10 mouse cellular contexts compared by ENCODE assay signal in the genomic region with DNA sequence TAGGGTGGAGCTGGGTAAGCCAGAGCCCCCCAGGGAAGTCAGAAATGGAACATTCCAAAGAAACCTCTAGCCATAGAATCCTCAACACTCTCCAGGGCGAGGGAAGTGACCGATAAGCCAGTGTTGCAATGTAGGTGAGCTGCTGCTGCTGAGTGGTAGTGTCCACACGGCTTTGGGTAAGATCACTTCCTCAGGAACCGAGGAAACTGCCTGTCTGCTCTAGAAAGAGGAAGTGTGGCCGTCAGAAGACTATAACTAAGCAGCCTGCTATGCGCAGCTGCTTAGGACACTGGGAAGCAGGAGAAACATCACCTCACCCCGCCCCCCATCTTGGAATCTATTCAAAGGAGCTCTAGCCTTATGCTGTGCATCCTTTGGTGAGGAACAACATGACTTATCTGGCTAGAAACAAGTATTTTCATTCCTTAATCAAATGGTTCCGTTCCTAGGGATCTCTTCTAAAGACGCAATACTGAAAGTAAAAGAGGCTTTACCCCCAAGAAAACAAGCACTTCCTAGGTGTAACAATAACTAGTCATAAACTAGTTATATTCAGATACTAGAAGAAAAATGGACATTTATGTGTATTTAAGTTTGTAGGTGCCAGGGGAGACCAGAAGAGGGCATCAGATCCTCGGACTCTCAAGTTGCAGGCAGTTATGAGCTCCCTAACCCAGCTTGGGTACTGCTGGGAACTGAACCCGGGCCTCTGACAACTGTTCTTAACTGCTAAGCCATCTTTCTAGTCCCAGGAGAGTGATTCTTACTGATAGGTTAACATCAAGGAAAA. TPM values are rescaled to one million over a fixed set of nuclear protein-coding genes. Genes with fewer than 3 reads are reported as not detected.
DNase-seq lines count a peak whose midpoint lies in the region; ATAC-seq and TF ChIP-seq lines count a peak whose summit lies in the region.
"Had no signal": no experiment of that assay in that cellular context is flagged by ENCODE, and none has a peak within 500 bp of the region (broad histone marks: within the 10 kb centered on the region; RNA-seq: fewer than 3 reads in every experiment).

No protein-coding gene starts in this region.

- 0 out of 2 replicates have a peak, but pooled peaks have one; percentile 7 for TF ChIP-seq CTCF in kidney, postnatal 0 days (IDR thresholded peaks at IDR 0.05; ENCODE audit: low read depth)
- TF ChIP-seq CTCF in bone marrow, adult 2 months (IDR thresholded peaks at IDR 0.05; ENCODE audit: control insufficient read depth, insufficient read depth, low read length), result 0 out of 2 replicates have a peak, but pooled peaks have one; percentile 4

- ATAC-seq in kidney, postnatal 0 days (replicated peaks; ENCODE audit: low FRiP score, low read depth), result no peak
- ATAC-seq in liver, embryonic 11.5 days (replicated peaks; ENCODE audit: low FRiP score), result peak; percentile 47; the same call in 1 of the 2 replicates
- no peak for ATAC-seq in midbrain, embryonic 15.5 days (replicated peaks)

- 0 out of 2 replicates have a peak, but pooled peaks cover 2% of the 10 kb centered on the region for H3K4me1 ChIP-seq in kidney, postnatal 0 days (replicated peaks; ENCODE audit: insufficient read depth, low read length)
- peaks cover 8% of the 10 kb centered on the region; the same call in 1 of the 2 replicates for H3K4me1 ChIP-seq in bone marrow, adult 2 months (ENCODE audit: control insufficient read depth, insufficient read depth, low read length)
- no peaks in the 10 kb centered on the region; the same call in 1 of the 2 replicates for H3K4me1 ChIP-seq in liver, embryonic 11.5 days (replicated peaks; ENCODE audit: control insufficient read depth, insufficient read depth, low read length)
- no peaks in the 10 kb centered on the region for H3K4me1 ChIP-seq in midbrain, embryonic 15.5 days
- peaks cover 15% of the 10 kb centered on the region for H3K4me1 ChIP-seq in hindbrain, embryonic 10.5 days (replicated peaks)
- H3K4me1 ChIP-seq: stomach, embryonic 15.5 days had no signal

- no peak overlapping the region for H3K4me3 ChIP-seq in kidney, postnatal 0 days (replicated peaks; ENCODE audit: low read depth, low read length)
- peak overlapping the region; percentile 58 for H3K4me3 ChIP-seq in bone marrow, adult 2 months (replicated peaks; ENCODE audit: control insufficient read depth, low read depth, low read length)
- H3K4me3 ChIP-seq in liver, embryonic 11.5 days (ENCODE audit: low read depth, low read length), result no peak overlapping the region
- H3K4me3 ChIP-seq in midbrain, embryonic 15.5 days, result no peak overlapping the region
- no peak overlapping the region for H3K4me3 ChIP-seq in hindbrain, embryonic 10.5 days
- H3K4me3 ChIP-seq: stomach, embryonic 15.5 days had no signal

- H3K27ac ChIP-seq in kidney, postnatal 0 days, result no peak overlapping the region
- peak overlapping the region; percentile 70; the same call in 1 of the 2 replicates for H3K27ac ChIP-seq in bone marrow, adult 2 months (ENCODE audit: control insufficient read depth, insufficient read depth, low read depth, low read length, poor library complexity)
- no peak overlapping the region for H3K27ac ChIP-seq in liver, embryonic 11.5 days (ENCODE audit: low read depth, low read length)
- no peak overlapping the region for H3K27ac ChIP-seq in midbrain, embryonic 15.5 days
- H3K27ac ChIP-seq in hindbrain, embryonic 10.5 days, result no peak overlapping the region
- H3K27ac ChIP-seq: stomach, embryonic 15.5 days had no signal

- H3K4me2 ChIP-seq in kidney, postnatal 0 days (ENCODE audit: low read length), result no peak overlapping the region
- H3K4me2 ChIP-seq in liver, embryonic 11.5 days, result peak overlapping the region; percentile 4; the same call in 1 of the 2 replicates
- no peak overlapping the region for H3K4me2 ChIP-seq in midbrain, embryonic 15.5 days
- H3K4me2 ChIP-seq: stomach, embryonic 15.5 days had no signal

- no peaks in the 10 kb centered on the region for H3K36me3 ChIP-seq in kidney, postnatal 0 days (ENCODE audit: insufficient read depth, low read length)
- peaks cover 2% of the 10 kb centered on the region; the same call in 1 of the 2 replicates for H3K36me3 ChIP-seq in liver, embryonic 11.5 days (ENCODE audit: control insufficient read depth, insufficient read depth, low read length)
- H3K36me3 ChIP-seq in midbrain, embryonic 15.5 days (replicated peaks), result 0 out of 2 replicates have a peak, but pooled peaks cover 17% of the 10 kb centered on the region
- H3K36me3 ChIP-seq in hindbrain, embryonic 10.5 days, result peaks cover 14% of the 10 kb centered on the region; the same call in 1 of the 2 replicates

- peak; percentile 37 for DNase-seq in kidney, postnatal 0 days (ENCODE audit: low spot score)
- DNase-seq in kidney, adult 18-20 months, result no peak
- DNase-seq in liver, embryonic 11.5 days (ENCODE audit: low spot score), result no peak
- peak; percentile 67 for DNase-seq in monocyte, adult 2 months (ENCODE audit: low read depth in 1 of 2, low spot score in 2 of 2)
- DNase-seq in hindbrain, embryonic 10.5 days (ENCODE audit: low spot score), result no peak
- no peak for DNase-seq in thymus, postnatal 25 days
- DNase-seq: cerebellum, postnatal 36 days had no signal

- no peak overlapping the region for H3K9ac ChIP-seq in kidney, postnatal 0 days (ENCODE audit: low read depth, low read length)
- no peak overlapping the region for H3K9ac ChIP-seq in liver, embryonic 11.5 days (ENCODE audit: low read depth, low read length)
- no peak overlapping the region for H3K9ac ChIP-seq in midbrain, embryonic 15.5 days
- H3K9ac ChIP-seq: stomach, embryonic 15.5 days had no signal

- WGBS in kidney, postnatal 0 days, result 78% methylated on average over 11 of the region's 11 CpGs
- 17% methylated on average over 11 of the region's 11 CpGs for WGBS in bone marrow, adult 2 months
- WGBS in liver, embryonic 11.5 days, result 58% methylated on average over 11 of the region's 11 CpGs
- 90% methylated on average over 11 of the region's 11 CpGs for WGBS in midbrain, embryonic 15.5 days
- 86% methylated on average over 11 of the region's 11 CpGs for WGBS in hindbrain, embryonic 10.5 days

- H3K9me3 ChIP-seq in kidney, postnatal 0 days (replicated peaks; ENCODE audit: low read length), result no peaks in the 10 kb centered on the region
- no peaks in the 10 kb centered on the region for H3K9me3 ChIP-seq in liver, embryonic 11.5 days (ENCODE audit: control insufficient read depth, low read length)
- no peaks in the 10 kb centered on the region for H3K9me3 ChIP-seq in midbrain, embryonic 15.5 days
- no peaks in the 10 kb centered on the region for H3K9me3 ChIP-seq in hindbrain, embryonic 10.5 days
- H3K9me3 ChIP-seq: stomach, embryonic 15.5 days had no signal

- TF ChIP-seq POLR2A in bone marrow, adult 2 months (IDR thresholded peaks at IDR 0.05; ENCODE audit: borderline replicate concordance, control insufficient read depth, low read depth, low read length), result no peak

- no peaks in the 10 kb centered on the region for H3K27me3 ChIP-seq in kidney, postnatal 0 days (ENCODE audit: insufficient read depth, low read length)
- H3K27me3 ChIP-seq in liver, embryonic 11.5 days (replicated peaks; ENCODE audit: control insufficient read depth, insufficient read depth, low read length), result no peaks in the 10 kb centered on the region
- no peaks in the 10 kb centered on the region for H3K27me3 ChIP-seq in midbrain, embryonic 15.5 days (replicated peaks)
- H3K27me3 ChIP-seq in hindbrain, embryonic 10.5 days (ENCODE audit: insufficient read depth, poor library complexity, severe bottlenecking), result no peaks in the 10 kb centered on the region
- H3K27me3 ChIP-seq: stomach, embryonic 15.5 days had no signal

RNA-seq across cellular contexts. Expression of a gene that starts 50.3 kb away (rescaled TPM):
- 11.7 and 12.3 TPM in 2 replicates for polyA plus RNA-seq in kidney, postnatal 0 days (2015; fragmentation: Nextera tagmentation; extraction: Ambion mirVana)
- polyA plus RNA-seq in bone marrow, adult 2 months (2011; ENCODE audit: insufficient read depth, insufficient read length, low replicate concordance, missing spikeins), result 3.9 and 12.2 TPM in 2 replicates
- polyA plus RNA-seq in liver, embryonic 11.5 days (2014; fragmentation: Nextera tagmentation; extraction: Ambion mirVana), result 7.2 and 7.9 TPM in 2 replicates
- polyA plus RNA-seq in midbrain, embryonic 15.5 days (2015; fragmentation: Nextera tagmentation; extraction: Ambion mirVana), result 36.3 TPM in 2 replicates
- polyA plus RNA-seq in hindbrain, embryonic 10.5 days (2016; fragmentation: Nextera tagmentation; extraction: Ambion mirVana), result 10.3 and 11.8 TPM in 2 replicates

Comparison
In these comparisons a context has a peak if more than half of its experiments do, and no peak if none do; other contexts are left out.
1. DNase-seq: peak in kidney, postnatal 0 days (single experiment) and monocyte, adult 2 months (2 of 2); none in kidney, adult 18-20 months (single experiment), liver, embryonic 11.5 days (single experiment), hindbrain, embryonic 10.5 days (single experiment) and thymus, postnatal 25 days (single experiment).